Mouse (Mus musculus) intestine, embryonic 16.5 days (tissue): ENCODE results near the gene Mbnl2. TPM values are rescaled to one million over a fixed set of nuclear protein-coding genes. Genes with fewer than 3 reads are reported as not detected.
A peak's percentile ranks its signal among the peaks of the same experiment; 100 is the strongest.

Experiments
- ATAC-seq: fragments of 200-750 bp; cut with Nextera tagmentation; 2 replicates; pipeline ENCODE4 v1.8.0; 2017; ENCODE audit warnings: moderate TSS enrichment, moderate library complexity
- H3K27ac ChIP-seq: fragments of 300-500 bp; sonication (generic); 2 replicates; pipeline ENCODE4 v1.5.1; 2014; ENCODE audit warnings: mild to moderate bottlenecking, low read length
- H3K27me3 ChIP-seq: fragments of 300-500 bp; sonication (generic); replicated peaks from 2 replicates; pipeline ENCODE4 v1.6.1; 2014; ENCODE audit warnings: low read length, control low read depth, mixed read lengths; ENCODE audit not compliant: control insufficient read depth, insufficient read depth
- H3K36me3 ChIP-seq: fragments of 300-500 bp; sonication (generic); 2 replicates; pipeline ENCODE4 v1.6.1; 2014; ENCODE audit warnings: low read length, control low read depth; ENCODE audit not compliant: control insufficient read depth, insufficient read depth
- H3K4me1 ChIP-seq: fragments of 300-500 bp; sonication (generic); 2 replicates; pipeline ENCODE4 v1.6.1; 2014; ENCODE audit warnings: low read length, control low read depth, mixed read lengths; ENCODE audit not compliant: control insufficient read depth, insufficient read depth
- H3K4me2 ChIP-seq: fragments of 300-500 bp; sonication (generic); 2 replicates; pipeline ENCODE4 v1.6.1; 2014; ENCODE audit warnings: low read depth, low read length, control low read depth
- H3K4me3 ChIP-seq: fragments of 300-500 bp; sonication (generic); 2 replicates; pipeline ENCODE4 v1.5.1; 2014; ENCODE audit warnings: mild to moderate bottlenecking, low read length
- H3K9ac ChIP-seq: fragments of 300-500 bp; sonication (generic); 2 replicates; pipeline ENCODE4 v1.6.1; 2014; ENCODE audit warnings: low read depth, low read length
- H3K9me3 ChIP-seq: fragments of 300-500 bp; sonication (generic); 2 replicates; pipeline ENCODE4 v1.6.1; 2016; ENCODE audit warnings: low read length, control low read depth; ENCODE audit not compliant: control insufficient read depth
- WGBS: fragments of 180-500 bp; shearing (Covaris S2); extraction: QIAGEN DNeasy Blood & Tissue Kit; methylation state at CpG from one replicate; pipeline ENCODE4 v1.1.7; 2014; 5-methylcytosine and 5-hydroxymethylcytosine counted together
- polyA plus RNA-seq: library from polyadenylated mRNA; unstranded; fragments of >200 nt; fragmentation: Nextera tagmentation; extraction: Ambion mirVana; gene quantifications from 2 replicates; pipeline ENCODE4 v1.2.1, GENCODE M21; 2015

Mbnl2 gene
- polyA plus RNA-seq, 1 experiment from 2014 or later: 114 TPM

DNA sequence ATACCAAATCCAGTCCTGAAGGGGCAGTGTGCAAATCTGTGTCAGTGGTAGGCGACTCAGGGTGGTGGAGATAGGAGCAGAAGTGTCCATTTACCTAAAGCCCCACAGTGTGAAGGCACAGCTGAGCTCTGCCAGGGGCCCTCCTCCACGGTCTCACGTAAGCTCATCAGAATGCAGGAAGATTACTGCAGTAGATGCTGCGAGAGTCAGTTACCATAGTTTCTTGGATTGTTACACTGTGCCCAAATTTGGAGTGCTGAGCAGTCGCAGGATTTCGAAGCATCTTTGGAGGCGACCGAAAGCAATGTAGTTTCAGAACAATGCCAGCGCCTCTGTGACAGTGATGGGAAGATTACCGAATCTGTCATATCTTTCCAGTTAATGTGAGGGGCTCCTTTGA lies 116.2 kb downstream of the Mbnl2 start:
- Histone ChIP-seq H3K27ac (no peak overlapping the region; the same call in 1 of the 2 replicates), H3K27me3 (no peaks in the 10 kb centered on the region), H3K4me2 (no peak overlapping the region), H3K36me3 (peaks cover 19% of the 10 kb centered on the region), H3K4me1 (no peaks in the 10 kb centered on the region), H3K4me3 (no peak overlapping the region), H3K9ac (no peak overlapping the region), H3K9me3 (peaks cover 7% of the 10 kb centered on the region)
- peak; percentile 37 for ATAC-seq
- WGBS: 85% methylated on average over 10 of the region's 10 CpGs

DNA sequence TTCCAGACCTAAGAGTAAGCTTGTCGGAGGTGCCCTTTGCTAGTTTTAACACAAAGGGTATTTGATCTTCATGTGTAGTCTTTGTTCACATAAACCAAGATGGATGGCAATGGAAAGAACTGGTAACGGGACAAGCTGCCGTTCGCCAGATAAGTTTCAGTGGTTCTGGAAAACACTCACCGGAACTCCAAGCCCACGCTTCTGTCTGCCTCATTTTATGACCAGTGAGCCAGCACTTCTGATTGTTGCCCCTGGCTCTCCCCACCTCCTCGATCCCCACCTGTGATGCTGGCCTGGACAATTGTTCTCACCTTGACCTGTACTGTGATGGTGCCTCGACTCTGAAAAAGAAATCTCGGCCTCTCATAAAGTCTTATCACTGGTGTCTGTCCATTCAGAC lies 117.0 kb downstream of the Mbnl2 start:
- WGBS: 82% methylated on average over 9 of the region's 9 CpGs

DNA sequence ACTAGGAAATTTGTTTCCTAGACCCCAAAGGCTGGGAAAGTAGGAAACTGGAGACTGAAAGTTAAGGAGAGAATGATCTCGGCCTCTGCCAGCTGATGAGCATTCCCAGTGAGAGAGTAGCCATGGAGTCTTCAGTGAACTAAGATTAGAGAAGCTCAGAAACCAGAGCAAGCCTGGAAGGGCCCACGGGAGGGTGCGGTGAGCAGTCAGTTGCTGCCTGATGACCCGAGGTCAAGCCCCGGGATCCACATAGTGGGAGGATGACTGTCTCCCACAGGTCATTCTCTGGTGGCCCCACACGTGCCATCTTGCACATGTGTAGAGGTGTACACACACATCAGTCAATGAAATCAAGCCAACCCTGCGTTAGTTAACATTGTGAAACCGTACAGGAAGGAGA lies 118.0 kb downstream of the Mbnl2 start:
- Histone ChIP-seq H3K27me3 (no peaks in the 10 kb centered on the region), H3K36me3 (peaks cover 19% of the 10 kb centered on the region), H3K9ac (no peak overlapping the region), H3K9me3 (peaks cover 7% of the 10 kb centered on the region), H3K4me1 (no peaks in the 10 kb centered on the region), H3K4me2 (no peak overlapping the region), H3K27ac (no peak overlapping the region), H3K4me3 (no peak overlapping the region)
- 77% methylated on average over 8 of the region's 8 CpGs for WGBS
- ATAC-seq: no peak

More for the DNA sequence above, 117.0 kb downstream of the Mbnl2 start:
- no peak overlapping the region for H3K4me2 ChIP-seq
- no peak for ATAC-seq
- H3K4me3 ChIP-seq: no peak overlapping the region
- peaks cover 19% of the 10 kb centered on the region for H3K36me3 ChIP-seq
- H3K4me1 ChIP-seq: no peaks in the 10 kb centered on the region
- no peak overlapping the region for H3K27ac ChIP-seq
- H3K9ac ChIP-seq: no peak overlapping the region
- no peaks in the 10 kb centered on the region for H3K27me3 ChIP-seq
- peaks cover 7% of the 10 kb centered on the region for H3K9me3 ChIP-seq

DNA sequence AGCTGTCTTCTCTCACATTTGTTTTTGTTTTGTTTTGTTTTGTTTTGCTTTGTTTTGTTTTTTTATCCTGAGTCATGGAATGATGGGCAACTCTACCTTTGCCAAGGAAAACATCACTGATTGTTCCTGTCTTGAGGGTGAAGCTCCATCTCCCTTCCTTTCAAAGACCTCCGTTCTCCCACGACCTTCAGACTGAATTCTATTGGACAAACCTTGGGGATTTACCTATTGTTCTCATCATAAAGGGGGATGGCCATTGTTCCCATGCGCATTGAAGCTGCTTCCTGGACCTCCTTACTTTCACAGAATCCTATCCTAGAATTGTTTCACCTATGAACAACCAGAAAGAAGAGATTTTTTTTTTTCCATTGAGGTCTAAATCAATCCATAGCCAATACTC lies 118.7 kb downstream of the Mbnl2 start:
- no peak overlapping the region for H3K4me2 ChIP-seq
- H3K4me3 ChIP-seq: no peak overlapping the region
- H3K9ac ChIP-seq: no peak overlapping the region
- peaks cover 14% of the 10 kb centered on the region for H3K36me3 ChIP-seq
- H3K27ac ChIP-seq: no peak overlapping the region
- 74% methylated on average over 3 of the region's 3 CpGs for WGBS
- no peak for ATAC-seq
- peaks cover 7% of the 10 kb centered on the region for H3K9me3 ChIP-seq
- no peaks in the 10 kb centered on the region for H3K27me3 ChIP-seq
- no peaks in the 10 kb centered on the region for H3K4me1 ChIP-seq

DNA sequence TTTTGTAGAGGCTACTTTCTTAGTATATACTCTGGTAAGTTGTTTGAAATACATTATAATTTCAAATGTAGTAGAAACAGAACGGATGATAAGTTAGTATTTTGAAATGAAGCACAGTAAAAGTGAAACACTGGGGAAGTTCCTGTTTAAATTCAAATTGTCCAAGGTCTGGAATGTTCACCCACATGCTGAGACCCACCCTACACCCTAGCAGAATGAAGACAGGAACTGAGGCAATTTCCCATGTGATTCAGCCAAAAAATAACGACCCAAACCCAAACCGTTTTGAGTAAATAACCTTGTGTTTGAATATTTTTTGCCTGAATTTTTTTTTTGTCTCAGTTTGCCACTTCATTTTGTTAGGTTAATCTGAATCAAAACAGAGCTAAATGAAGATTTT lies 119.4 kb downstream of the Mbnl2 start:
- peaks cover 11% of the 10 kb centered on the region for H3K36me3 ChIP-seq
- no peak overlapping the region for H3K9ac ChIP-seq
- no peak for ATAC-seq
- 72% methylated on average over 3 of the region's 3 CpGs for WGBS
- no peak overlapping the region for H3K4me3 ChIP-seq
- H3K4me2 ChIP-seq: no peak overlapping the region
- H3K4me1 ChIP-seq: no peaks in the 10 kb centered on the region
- H3K9me3 ChIP-seq: peaks cover 6% of the 10 kb centered on the region
- no peaks in the 10 kb centered on the region for H3K27me3 ChIP-seq
- no peak overlapping the region for H3K27ac ChIP-seq

DNA sequence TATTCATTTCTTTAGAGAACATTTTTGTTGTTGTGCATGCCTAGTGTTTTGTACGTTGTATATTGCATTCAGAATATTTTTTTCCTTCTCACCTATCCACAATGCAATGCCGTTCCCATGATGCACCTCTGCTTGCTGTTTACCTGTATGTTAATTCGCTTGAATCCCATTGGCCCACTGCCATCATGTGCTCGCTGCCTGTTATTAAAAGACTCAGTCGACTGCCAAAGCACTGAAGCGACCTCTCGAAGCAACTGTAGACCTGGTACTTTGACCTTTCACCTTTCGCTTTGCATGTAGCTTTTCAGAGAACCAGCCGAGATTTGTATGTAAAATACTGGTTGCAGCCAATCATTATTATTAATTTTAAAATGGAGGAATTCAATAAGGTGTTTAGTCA lies 120.0 kb downstream of the Mbnl2 start:
- no peak overlapping the region for H3K9ac ChIP-seq
- 86% methylated on average over 9 of the region's 9 CpGs for WGBS

DNA sequence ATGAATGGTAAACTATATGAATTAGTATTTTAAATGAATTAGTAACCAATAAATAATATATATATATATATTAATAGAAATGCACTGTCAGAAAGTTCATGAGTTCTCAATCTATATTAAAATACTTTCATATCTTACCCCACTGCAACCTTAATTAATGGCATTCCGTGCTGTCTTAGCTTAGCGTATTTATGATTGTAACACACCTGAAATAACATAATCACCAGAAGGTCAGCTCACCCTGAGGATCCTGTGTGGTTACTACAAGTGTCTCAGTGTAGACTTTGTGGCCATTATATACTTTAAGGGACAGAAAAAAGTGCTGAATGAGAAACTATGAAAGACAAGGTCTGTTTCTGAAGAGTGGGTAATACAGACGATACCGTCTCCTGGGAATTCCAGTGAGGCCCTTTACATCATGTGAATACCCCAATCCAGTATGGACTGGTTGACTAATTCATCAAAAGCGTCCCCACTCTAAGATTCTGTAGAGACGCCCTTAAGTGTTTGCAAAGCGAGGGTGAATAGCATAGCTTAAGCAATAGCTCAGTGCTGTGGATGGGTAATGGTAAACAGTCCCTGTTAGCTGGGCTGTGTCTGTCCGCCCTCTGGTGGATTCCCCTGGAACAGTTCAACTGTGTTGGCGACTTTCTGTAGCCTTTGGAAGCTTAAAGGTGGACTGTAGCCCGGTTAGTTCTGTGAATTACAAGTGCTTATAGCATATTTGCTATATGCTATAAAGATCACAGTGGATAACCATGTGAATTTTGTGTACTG lies 122.6 kb downstream of the Mbnl2 start:
- WGBS: 39% methylated on average over 10 of the region's 10 CpGs
- H3K4me3 ChIP-seq: no peak overlapping the region
- H3K4me2 ChIP-seq: no peak overlapping the region
- peaks cover 15% of the 10 kb centered on the region for H3K36me3 ChIP-seq
- H3K4me1 ChIP-seq: no peaks in the 10 kb centered on the region
- H3K27ac ChIP-seq: no peak overlapping the region
- no peaks in the 10 kb centered on the region for H3K9me3 ChIP-seq
- peak; percentile 91 for ATAC-seq
- H3K27me3 ChIP-seq: no peaks in the 10 kb centered on the region
- H3K9ac ChIP-seq: no peak overlapping the region

More for the DNA sequence above, 120.0 kb downstream of the Mbnl2 start:
- H3K27me3 ChIP-seq: no peaks in the 10 kb centered on the region
- no peak for ATAC-seq
- H3K4me2 ChIP-seq: no peak overlapping the region
- no peak overlapping the region for H3K4me3 ChIP-seq
- no peak overlapping the region for H3K27ac ChIP-seq
- peaks cover 4% of the 10 kb centered on the region; the same call in 1 of the 2 replicates for H3K36me3 ChIP-seq
- H3K4me1 ChIP-seq: no peaks in the 10 kb centered on the region
- H3K9me3 ChIP-seq: no peaks in the 10 kb centered on the region

DNA sequence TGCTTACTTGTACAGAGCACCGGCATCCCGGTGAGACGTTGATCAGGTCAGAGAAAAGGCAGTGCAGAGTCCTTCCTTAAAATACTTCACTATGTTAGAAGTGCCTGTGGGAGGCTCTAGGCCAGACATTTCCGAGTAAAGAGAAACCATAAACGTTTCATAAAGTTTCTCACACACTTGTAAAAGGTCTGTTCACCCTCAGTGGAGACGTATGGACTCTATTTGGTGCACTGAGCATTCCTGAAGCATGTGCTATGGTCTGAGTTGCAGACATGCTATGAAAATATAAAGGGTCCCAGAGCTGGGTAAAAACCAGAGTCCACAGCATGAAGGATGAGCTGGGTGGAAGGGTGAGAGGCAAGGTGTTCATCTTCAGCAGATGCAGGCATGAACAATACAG lies 124.1 kb downstream of the Mbnl2 start:
- no peak overlapping the region for H3K9ac ChIP-seq
- H3K4me1 ChIP-seq: no peaks in the 10 kb centered on the region
- H3K4me2 ChIP-seq: no peak overlapping the region
- H3K36me3 ChIP-seq: peaks cover 17% of the 10 kb centered on the region
- H3K4me3 ChIP-seq: no peak overlapping the region
- no peak for ATAC-seq
- WGBS: 74% methylated on average over 6 of the region's 6 CpGs
- H3K27me3 ChIP-seq: no peaks in the 10 kb centered on the region
- no peaks in the 10 kb centered on the region for H3K9me3 ChIP-seq
- H3K27ac ChIP-seq: no peak overlapping the region

DNA sequence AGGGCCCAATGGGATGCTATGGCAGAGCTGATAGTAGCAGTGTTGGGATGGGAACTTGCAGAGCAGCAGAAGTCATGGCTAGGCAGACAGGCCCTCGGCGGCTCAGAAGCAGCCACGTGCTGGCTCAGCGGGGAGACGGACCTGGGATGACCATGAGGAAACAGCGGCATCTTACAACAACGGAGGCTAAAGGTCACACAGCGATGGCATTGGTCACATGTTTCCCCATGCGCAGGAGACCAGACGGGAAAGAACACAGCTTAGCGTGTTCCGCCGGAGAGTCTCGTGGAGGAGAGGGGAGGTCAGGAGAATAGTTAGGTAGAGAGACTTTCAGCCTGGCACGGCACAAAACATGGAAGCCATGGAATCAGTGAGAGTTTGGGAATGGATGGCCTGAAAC lies 125.7 kb downstream of the Mbnl2 start:
- H3K27ac ChIP-seq: no peak overlapping the region
- no peaks in the 10 kb centered on the region for H3K27me3 ChIP-seq
- H3K4me3 ChIP-seq: no peak overlapping the region
- H3K9me3 ChIP-seq: no peaks in the 10 kb centered on the region
- H3K36me3 ChIP-seq: peaks cover 17% of the 10 kb centered on the region
- 92% methylated on average over 15 of the region's 15 CpGs for WGBS
- no peak overlapping the region for H3K9ac ChIP-seq
- H3K4me1 ChIP-seq: 0 out of 2 replicates have a peak, but pooled peaks cover under 1% of the 10 kb centered on the region
- H3K4me2 ChIP-seq: no peak overlapping the region
- no peak for ATAC-seq

DNA sequence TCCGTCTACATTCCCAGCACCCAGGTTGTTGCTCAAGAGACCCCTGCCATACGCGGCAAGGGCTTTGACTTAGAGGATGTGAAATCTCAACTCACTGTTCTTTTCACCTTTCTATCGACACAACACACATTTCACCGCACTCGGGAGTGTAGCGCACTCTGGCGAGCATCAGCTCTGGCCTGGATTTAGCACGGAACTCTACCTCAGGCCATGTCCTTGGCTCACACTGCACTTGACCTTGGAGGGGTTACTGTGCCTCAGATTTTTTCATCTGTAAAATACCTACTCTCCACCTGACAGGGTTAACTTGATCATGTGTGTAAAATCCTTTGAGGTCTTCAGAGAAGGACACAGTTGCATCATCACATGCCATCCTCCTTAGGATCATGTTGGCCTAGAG lies 127.2 kb downstream of the Mbnl2 start:
- Histone ChIP-seq H3K27me3 (no peaks in the 10 kb centered on the region), H3K36me3 (peaks cover 17% of the 10 kb centered on the region), H3K4me3 (no peak overlapping the region), H3K4me1 (0 out of 2 replicates have a peak, but pooled peaks cover 4% of the 10 kb centered on the region), H3K4me2 (no peak overlapping the region), H3K27ac (no peak overlapping the region), H3K9ac (no peak overlapping the region), H3K9me3 (no peaks in the 10 kb centered on the region)
- no peak for ATAC-seq
- 94% methylated on average over 9 of the region's 9 CpGs for WGBS
